Mouse (Mus musculus): ENCODE results near the gene Fam205a3.
"Not testable (repeated sequence)": the region's sequence is repeated elsewhere in the genome, so short reads cannot be mapped to it uniquely, and the experiment has no call there.

Gene Fam205a3

GRCm38 (mm10) chr4:42318034-42318433 lies at the start of gene Fam205a3:
Gene Fam205a3 (plus strand): TSS chr4:42318334.
- not testable (repeated sequence) for DNase-seq (ENCODE audit: low spot score in 2 of 2)

DNA sequence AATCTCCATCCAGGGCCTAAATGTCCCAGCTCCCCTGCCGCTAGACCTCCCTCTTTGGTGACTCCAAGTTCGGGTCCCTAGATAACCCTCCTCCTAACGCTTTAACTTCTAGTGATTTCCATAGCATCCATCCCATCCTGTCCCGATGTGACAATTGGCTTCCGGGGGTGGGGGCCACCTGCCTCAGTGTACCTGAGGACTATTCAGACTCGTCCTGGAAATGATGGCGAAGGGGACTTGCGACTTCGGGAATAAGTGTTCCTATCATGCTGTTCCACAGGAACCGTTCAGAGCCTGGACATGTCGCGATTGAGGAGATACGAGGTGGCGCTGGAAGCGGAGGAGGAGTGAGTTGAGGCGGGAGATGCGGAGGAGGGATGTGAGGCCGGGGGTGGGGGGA lies 24.2 kb upstream of the Fam205a3 start, which contains the start of gene Gm21953:
Gene Gm21953, plus strand, starts transcription at position 301 of the 400 bp plus-strand sequence.
- DNase-seq (ENCODE audit: low spot score in 2 of 2) = not testable (repeated sequence)
